Mouse (Mus musculus): Measurements from ENCODE around the gene Gm128.
"Not testable (repeated sequence)": the region's sequence is repeated elsewhere in the genome, so short reads cannot be mapped to it uniquely, and the experiment has no call there.

The Gm128 gene

DNA sequence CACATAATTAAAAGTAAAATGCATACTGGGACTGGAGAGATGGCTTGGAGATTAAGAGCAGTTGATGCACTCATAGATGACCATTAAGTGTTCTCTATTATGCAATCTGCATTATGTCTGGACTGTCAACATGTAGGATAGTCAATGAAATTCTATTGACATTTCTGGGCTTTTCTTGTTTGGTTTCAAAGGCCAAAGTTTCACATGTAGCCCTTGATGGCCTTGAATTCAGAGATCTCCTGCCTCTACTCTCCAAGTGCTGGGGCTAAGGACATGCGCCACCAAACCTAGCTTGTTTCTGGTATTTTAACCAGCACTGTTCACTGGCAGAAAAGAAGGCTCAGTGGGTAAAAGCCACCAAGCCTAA is 27.8 kb downstream of the Gm128 start:
- in situ Hi-C loops (cut with MboI; ENCODE audit: low pct_unique_long_range_greater_than_20kb in 1 of 2, low sequenced_read_pairs in 2 of 2, unreplicated experiment in 1 of 2), result no loop called here

DNA sequence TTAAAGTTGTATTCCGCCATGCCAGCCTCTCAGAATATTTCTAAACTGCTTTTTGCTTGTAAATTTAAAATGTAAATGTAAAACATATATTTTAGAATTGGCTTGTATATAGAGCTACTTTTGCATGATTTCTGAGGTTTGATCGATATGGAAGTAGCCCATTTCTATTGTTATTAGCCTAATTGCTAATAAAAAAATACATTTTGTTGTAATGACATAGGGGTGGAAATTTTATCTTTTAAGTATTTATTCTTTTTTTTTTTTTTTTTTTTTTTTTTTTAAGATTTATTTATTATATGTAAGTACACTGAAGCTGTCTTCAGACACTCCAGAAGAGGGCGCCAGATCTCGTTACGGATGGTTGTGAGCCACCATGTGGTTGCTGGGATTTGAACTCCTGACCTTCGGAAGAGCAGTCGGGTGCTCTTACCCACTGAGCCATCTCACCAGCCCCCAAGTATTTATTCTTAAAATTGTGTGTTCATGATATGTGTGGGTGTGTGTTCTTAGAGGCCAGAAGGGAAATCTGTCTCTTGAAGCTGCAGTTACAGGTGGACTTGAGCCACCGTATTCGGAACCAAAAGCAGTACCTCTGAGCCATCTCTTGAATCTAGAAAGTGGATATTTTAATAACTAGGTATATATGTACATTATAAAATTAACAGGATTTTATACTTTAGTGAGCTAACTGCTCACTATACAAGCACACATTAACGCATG is 28.3 kb downstream of the Gm128 start:
- in situ Hi-C loops (cut with MboI; ENCODE audit: low pct_unique_long_range_greater_than_20kb in 1 of 2, low sequenced_read_pairs in 2 of 2, unreplicated experiment in 1 of 2), result not testable (repeated sequence)

DNA sequence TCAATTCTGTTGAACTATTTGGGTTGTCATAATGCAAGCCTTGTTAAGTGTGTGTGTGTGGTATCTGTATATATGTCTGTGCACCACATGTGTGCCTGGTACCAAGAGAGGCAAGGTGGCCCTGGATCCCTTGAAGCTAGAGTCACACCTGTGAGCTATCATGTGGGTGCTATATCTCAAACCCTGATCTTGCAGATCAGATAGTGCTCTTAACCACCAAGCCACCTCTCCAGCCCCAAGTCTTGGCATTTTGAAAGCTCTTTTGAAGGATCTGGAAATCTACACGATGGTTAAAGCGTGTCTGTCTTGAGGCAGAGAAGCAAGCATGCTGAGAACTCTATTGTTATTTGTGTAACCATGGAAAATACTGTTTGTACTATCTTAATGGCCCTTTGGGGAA is 30.8 kb downstream of the Gm128 start:
- in situ Hi-C loops (cut with MboI; ENCODE audit: low pct_unique_long_range_greater_than_20kb in 1 of 2, low sequenced_read_pairs in 2 of 2, unreplicated experiment in 1 of 2), result no loop called here

DNA sequence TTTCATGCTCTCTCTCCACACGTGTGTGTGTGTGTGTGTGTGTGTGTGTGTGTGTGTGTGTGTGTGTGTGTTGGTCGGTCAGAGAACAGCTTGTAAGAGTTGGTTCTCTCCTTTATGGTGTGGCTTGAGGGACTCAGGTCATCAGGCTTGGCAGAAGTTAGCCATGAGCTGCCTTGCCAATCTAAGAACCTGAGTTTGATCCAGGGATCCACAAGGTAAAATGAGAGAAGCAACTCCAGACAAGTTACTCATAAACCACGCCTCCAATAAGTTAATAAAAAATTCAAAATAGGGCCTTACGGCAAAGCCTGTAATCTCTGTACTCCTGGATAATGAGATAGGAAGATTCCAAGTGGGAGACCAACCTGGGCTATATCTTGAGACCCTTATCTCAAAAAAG is 33.1 kb downstream of the Gm128 start:
- in situ Hi-C loops (cut with MboI; ENCODE audit: low pct_unique_long_range_greater_than_20kb in 1 of 2, low sequenced_read_pairs in 2 of 2, unreplicated experiment in 1 of 2), result no loop called here

DNA sequence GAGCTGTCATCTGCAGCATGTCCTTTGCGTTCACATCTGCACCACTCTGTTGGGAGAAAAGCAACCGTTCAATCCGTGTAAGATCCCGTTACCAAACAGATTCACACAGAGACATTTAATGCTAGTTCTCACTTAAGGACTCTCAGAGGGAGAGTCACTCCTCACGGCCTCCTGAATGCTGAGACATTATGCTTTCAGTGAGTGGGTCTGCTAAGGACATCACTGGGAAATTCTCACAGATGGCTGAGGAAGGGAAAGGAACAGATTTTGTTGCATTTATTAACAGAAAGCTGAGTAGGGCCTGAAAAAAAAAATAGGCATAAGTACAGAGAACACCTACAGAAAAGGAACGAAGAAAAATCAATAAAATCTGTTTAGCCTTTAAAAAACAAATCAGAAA is 37.5 kb downstream of the Gm128 start:
- in situ Hi-C loops (cut with MboI; ENCODE audit: low pct_unique_long_range_greater_than_20kb in 1 of 2, low sequenced_read_pairs in 2 of 2, unreplicated experiment in 1 of 2), result no loop called here

DNA sequence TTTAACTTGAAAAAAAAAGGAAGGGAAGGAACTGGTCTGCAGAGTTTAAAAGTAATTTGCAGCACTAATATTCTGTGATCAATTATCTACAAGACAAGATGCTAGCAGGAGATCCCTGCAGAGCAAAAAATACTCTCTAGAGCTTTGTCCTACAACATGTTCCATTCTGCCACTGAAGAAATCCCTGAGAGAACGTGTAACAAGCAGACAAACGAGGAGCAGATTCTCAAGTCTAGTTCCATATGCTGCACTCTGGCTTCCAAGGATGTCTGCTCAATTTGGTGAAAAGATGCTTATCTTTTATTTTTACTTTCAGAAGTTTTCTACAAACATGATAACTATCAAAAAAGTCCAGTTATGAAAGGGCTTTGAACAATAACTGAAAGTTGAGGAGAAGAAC is 40.8 kb downstream of the Gm128 start:
- in situ Hi-C loops (cut with MboI; ENCODE audit: low pct_unique_long_range_greater_than_20kb in 1 of 2, low sequenced_read_pairs in 2 of 2, unreplicated experiment in 1 of 2), result no loop called here

DNA sequence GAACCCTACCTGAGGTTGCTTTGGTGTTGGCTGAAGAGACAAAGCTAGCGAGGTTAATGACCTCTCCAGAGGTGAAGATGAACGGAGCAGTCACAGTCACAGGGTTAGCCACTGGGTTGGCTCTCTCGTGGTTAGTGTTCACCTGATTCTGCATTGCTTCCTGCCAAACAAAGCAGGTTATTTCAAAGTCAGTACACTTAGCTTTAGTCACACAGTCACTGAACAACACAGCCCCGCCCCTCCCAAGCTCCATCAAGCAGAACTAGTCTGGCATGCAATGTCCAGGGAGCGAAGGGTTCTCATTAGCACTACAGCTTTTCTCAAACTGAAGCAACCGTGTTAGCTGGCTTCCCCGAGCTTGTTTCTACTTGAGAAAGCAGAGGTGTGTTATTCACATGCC is 41.3 kb downstream of the Gm128 start:
- in situ Hi-C loops (cut with MboI; ENCODE audit: low pct_unique_long_range_greater_than_20kb in 1 of 2, low sequenced_read_pairs in 2 of 2, unreplicated experiment in 1 of 2), result no loop called here

DNA sequence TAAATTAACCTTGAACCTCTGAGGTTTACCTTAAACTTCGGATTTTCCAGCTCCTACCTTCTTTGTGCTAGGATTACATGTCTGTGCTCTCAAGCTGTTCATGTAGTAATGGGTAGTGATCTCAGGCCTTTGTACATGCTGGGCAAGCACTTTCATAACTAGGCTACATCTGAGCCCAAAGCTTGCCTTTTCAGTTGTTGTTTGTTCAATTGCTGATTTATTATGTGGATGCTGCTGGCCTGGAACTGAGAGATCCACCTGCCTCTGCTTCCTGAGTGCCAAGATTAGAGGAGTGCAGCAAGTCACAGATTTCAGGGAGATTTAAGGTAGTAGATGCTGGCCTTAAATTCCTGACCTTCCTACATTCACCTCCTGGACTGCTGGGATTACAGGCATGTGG is 42.3 kb downstream of the Gm128 start:
- in situ Hi-C loops (cut with MboI; ENCODE audit: low pct_unique_long_range_greater_than_20kb in 1 of 2, low sequenced_read_pairs in 2 of 2, unreplicated experiment in 1 of 2), result no loop called here

DNA sequence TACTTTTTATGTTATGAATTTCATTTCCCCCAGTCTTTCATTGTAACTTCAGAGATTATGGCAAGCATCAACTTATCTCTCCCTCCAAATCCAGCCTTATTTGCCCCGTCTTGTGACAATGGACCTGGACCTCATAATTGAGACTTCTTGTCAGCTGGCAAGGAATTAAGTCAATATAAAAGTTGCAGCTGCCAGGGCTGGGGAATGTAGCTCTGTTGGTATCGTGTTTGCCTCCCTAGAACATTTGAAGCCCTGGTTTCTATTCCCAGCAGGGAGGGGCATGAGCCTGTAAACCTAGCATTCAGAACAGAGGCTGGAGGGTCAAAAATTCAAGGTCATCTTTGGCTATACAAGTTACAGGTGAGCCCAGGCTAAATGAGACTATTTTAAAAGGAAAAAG is 45.6 kb downstream of the Gm128 start:
- in situ Hi-C loops (cut with MboI; ENCODE audit: low pct_unique_long_range_greater_than_20kb in 1 of 2, low sequenced_read_pairs in 2 of 2, unreplicated experiment in 1 of 2), result no loop called here

DNA sequence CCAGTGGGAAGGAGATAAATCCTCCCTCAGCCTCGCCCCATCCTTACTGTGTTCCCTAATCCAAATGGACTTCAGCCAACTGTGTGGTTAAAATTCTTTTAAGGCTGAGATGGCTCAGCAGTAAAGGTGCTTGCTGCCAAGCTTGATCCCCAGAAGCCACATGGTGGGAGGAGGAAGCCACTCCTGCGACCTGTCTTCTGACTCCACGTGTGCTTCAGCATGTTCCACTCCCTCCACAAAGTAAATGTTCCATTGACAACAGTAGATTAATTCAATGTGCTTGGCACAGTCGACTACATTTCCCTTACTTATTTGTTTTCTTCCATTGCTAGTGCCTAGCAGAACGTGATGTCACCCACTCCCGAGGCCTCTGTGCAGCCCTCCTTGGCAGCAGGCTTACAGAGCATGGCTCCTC is 46.7 kb downstream of the Gm128 start:
- in situ Hi-C loops (cut with MboI; ENCODE audit: low pct_unique_long_range_greater_than_20kb in 1 of 2, low sequenced_read_pairs in 2 of 2, unreplicated experiment in 1 of 2), result no loop called here
